Mouse (Mus musculus) spleen, embryonic (tissue): Measurements from ENCODE around the gene Slc16a14.

Experiments
- CTCF ChIA-PET: fragments of 350-600 bp; sonication (Branson Sonifier 250); formaldehyde crosslinking; loops from one replicate; lab custom pipeline; 2022; lab: Charles Lee

Gene Slc16a14

GRCm38 (mm10) chr1:84866706-84867230, 68.2 kb downstream of the Slc16a14 start:
- CTCF ChIA-PET, result no interaction called here

DNA sequence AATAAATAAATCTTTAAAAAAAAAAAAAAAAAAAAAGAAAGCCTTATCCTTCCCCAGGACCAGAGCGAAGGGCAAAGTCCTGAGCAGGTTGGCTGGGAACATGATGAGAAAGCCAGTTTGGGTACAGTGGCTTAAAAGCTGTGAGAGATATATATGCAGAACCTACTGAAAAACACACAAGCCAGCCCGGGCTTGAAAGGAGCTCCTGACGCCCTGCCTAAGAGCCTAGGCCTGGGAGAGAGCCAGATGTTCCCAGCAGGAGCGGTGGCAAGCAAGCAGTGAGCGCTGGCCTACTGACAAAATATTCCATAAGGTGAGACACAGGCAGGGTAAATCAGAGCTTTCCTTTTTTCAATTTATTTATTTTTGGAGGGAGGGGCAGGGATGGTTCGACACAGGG, 68.7 kb downstream of the Slc16a14 start:
- CTCF ChIA-PET, result no interaction called here

DNA sequence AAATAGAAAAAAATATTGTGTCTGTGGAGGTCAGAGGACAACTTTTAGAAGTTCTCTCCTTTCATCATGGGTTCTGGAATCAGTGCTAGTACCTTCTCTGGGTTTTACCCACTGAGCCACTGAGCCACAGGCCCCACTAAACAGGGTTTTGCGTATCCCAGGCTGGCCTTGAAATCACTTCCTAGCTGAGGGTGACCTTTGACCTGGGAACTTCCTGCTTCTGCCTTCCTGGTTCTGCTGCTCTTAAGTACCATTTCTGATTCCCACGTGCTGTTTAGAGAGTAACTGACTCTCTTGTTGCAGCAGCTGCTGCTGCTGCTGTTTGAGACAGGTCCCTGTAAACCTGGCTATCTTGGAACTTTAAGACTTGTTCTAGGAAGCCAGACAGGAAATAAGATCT, 70.3 kb downstream of the Slc16a14 start:
- CTCF ChIA-PET, result no interaction called here

- CTCF ChIA-PET, result no interaction called here
These were observed 73.7 kb downstream of the Slc16a14 start for GRCm38 (mm10) chr1:84861255-84861630.

- CTCF ChIA-PET, result no interaction called here
These were observed 74.3 kb downstream of the Slc16a14 start for GRCm38 (mm10) chr1:84860360-84861254.

DNA sequence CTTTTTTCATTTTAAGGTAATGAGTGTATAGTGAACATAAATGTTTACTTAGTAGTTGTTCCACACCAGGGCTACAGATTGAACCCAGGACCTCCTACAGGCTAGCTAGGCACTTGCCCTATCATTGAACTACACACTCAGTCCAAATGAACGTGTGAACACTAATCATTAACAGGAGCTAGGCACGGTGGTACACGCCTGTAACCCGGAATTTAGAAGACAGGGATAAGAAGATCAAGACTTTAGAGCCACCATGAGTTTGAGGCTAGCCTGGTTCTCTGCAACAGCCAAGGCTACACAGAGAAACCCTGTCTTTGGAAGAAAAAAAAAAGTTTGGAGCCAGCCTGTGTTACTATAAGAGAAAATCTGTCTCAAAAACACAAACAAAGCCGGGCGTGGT, 75.3 kb downstream of the Slc16a14 start:
- CTCF ChIA-PET, result no interaction called here
